Mouse (Mus musculus) MEL-GATA-1-ER (cell line): Measurements from ENCODE around the gene Il17rb.

Source experiments
- DNase-seq: peaks from one replicate; pipeline ENCODE4 v3.0.0-alpha.2; 2012; ENCODE audit warnings: low read depth; ENCODE audit errors: extremely low read depth

Il17rb gene

DNA sequence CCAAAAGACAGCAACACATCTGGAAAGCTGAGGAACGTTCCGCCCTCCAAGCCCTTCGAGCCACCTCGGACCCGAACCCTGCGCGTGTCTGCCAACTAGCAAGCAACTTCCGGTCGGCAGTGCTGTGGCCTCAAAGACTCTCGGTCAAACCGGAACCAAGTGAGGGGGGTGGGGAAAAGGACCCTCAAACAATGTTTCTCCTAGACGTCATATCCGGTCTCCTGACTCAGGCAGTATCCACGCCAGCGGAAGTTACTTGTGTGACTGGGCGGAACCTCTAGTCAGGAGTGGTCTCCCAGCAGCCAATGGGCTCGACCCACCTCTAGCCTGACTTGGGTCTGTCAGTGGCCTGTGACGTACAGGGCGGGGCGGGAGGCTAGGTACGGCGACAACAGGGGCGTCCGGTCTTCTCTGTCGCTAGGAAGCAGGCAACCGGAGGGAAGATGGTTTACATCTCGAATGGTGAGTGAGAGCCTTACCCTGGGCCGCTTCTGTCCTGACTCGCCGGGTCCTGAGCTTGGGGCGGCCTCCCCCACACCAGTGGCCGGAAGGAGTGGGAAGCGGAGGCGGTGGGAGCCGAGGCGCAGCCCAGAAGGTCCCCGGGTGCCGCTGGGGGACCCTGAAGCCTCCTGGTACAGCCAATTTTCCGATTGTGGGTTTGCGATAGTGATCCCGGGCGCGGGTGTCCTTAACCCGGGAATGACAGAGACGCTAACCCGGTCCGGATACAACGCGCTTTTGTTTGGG lies 40.4 kb downstream of the Il17rb start, which contains the start of gene Selenok:
Selenok (plus strand) TSS at position 234 of the 747 bp plus-strand sequence.
- DNase-seq, result peak; percentile 97

DNA sequence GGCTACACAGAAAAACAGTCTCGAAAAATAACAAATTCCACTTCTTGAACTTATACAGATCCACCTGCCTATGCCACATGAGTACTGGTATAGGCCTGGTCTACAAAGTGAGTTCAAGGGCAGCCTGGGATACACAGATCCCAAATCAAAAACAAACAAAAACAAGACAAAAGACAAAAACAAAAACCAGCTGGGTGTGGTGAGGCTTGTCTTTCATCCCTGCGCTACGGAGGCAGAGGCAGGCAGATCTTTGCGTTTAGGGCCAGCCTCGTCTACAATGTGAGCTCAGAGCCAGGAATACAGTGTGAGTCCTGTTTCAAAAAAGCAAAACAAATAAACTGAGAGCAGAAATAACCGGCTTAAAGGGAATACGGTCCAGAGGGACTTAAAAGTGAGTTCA lies 41.1 kb downstream of the Il17rb start:
- DNase-seq, result no peak

DNA sequence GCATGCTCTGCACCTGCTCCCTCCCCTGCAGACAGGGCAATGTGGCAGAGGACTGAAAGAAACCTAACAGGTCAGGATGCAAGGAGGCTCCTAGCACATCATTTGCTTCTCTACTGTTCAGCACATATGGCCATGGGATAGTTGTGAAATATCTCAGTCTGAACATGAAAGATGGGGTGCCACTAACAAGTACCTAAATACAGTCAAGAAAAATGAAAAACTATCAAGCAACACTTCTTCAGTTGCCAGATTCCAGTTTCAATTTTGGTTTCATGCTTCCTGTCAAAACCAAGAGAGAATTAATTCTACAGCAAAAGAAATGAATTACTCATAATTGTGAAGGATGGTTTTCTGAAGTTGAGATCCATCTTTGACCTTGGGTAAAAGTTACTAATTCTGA lies 51.3 kb downstream of the Il17rb start:
- DNase-seq, result no peak

DNA sequence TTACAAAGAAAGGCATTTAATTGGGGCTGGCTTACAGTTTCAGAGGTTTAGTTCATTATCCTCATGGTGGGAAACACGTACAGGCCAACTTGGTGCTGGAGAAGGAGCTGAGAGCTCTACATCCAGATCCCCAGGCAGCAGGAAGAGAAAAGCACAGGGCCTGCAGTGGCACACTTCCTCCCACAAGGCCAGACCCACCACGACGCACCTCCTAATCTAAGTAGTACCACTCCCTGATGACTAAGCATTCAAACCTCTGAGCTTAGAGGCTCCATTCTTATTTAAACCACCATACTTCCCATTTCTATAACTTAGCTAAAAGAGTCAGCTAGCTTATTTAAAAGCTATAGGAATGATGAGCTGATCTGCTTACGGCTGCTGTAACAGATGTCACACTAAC lies 57.9 kb downstream of the Il17rb start:
- DNase-seq, result peak; percentile 88

DNA sequence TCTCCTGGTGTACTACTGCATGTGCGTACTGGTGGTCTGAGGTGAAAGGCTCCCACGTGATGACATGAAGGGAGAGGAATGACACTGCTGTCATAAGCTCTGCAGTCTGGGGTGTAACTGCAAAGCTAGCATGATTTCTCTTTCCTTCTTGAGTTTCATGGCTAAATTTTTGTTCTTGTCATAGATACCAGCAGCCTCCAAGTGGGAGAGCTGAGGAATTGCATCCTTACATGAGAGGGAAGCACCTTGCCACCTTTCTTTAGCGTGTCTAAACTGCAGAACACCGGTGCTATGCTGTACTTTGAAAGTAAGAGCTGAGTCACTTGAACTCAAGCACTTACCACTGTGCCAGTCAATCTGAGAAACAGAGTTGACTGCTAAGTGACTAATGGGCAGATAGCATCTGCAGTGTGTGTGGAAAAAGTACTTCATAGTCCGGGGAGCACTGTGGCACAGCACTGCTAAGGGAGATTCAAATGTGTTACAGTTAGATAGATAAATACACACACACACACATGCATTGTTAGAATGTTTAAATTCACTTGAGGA lies 61.9 kb downstream of the Il17rb start:
- no peak for DNase-seq
